Mouse (Mus musculus) MEL (cell line): Measurements from ENCODE around the gene Slc5a11.

ENCODE experiments used
- CTCF ChIP-seq, 3 experiments: IDR thresholded peaks in 2 of 3; conservative IDR thresholded peaks in 1 of 3; 2 replicates each; pipeline ENCODE4 v1.5.1; 2011 to 2012; ENCODE audit warnings: low read length in 3 of 3, low read depth in 2 of 3, mild to moderate bottlenecking in 2 of 3, improper control_type of control experiment in 1 of 3, inconsistent platforms in 1 of 3, mixed read lengths in 1 of 3, moderate library complexity in 1 of 3; ENCODE audit not compliant: control insufficient read depth in 1 of 3, insufficient read depth in 1 of 3, poor library complexity in 1 of 3, severe bottlenecking in 1 of 3
- E2F4 ChIP-seq: IDR thresholded peaks from 2 replicates; pipeline ENCODE4 v1.6.1; 2011; ENCODE audit warnings: low read depth, low read length, improper control_type of control experiment, borderline replicate concordance
- NRF1 ChIP-seq: IDR thresholded peaks from 2 replicates; pipeline ENCODE4 v1.6.1; 2014; ENCODE audit warnings: low read depth, mild to moderate bottlenecking, inconsistent platforms, low read length, improper control_type of control experiment, moderate library complexity; ENCODE audit not compliant: poor library complexity, insufficient read depth, severe bottlenecking
- POLR2A ChIP-seq, 2 experiments: IDR thresholded peaks; 2 replicates each; pipeline ENCODE4 v1.6.1; 2011 to 2012; ENCODE audit warnings: low read length in 2 of 2, mild to moderate bottlenecking in 2 of 2, control low read depth in 1 of 2, improper control_type of control experiment in 1 of 2, low read depth in 1 of 2, moderate library complexity in 1 of 2; ENCODE audit not compliant: control insufficient read depth in 1 of 2, insufficient read depth in 1 of 2, poor library complexity in 1 of 2
- TAL1 ChIP-seq: IDR thresholded peaks from 2 replicates; pipeline ENCODE4 v1.6.1; 2012; ENCODE audit warnings: mild to moderate bottlenecking, inconsistent platforms, low read length, moderate library complexity, mixed read lengths

DNA sequence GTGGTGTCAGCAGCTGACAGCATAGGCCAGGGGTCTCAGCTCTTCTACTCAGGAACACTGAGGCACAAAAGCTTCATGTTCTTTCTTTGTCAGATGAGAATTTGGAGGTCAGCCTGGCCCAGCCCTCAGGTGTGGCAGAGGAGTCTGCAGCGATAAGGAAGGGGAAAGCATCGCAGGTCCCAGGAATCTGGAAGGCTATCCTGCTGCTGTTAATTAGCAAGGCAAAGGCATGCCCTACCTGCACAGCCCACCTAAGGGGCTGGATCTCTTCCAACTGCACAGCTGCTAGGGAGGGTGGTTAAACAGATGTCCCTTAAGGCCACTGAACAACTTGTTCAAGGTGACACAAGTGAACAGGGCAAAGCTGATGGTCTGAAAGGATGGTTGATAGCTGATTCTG is 558 bp downstream of the Slc5a11 start:
- TF ChIP-seq E2F4 (no peak), NRF1 (no peak), TAL1 (no peak), POLR2A (IDR thresholded peaks at IDR 0.05; ENCODE audit: control insufficient read depth in 1 of 2, insufficient read depth in 1 of 2, low read depth in 1 of 2, low read length in 2 of 2, poor library complexity in 1 of 2) (no peak), CTCF (IDR thresholded peaks at IDR 0.05 in 2 of 3, conservative IDR thresholded peaks at IDR 0.05 in 1 of 3; ENCODE audit: control insufficient read depth in 1 of 3, insufficient read depth in 1 of 3, low read depth in 2 of 3, low read length in 3 of 3, poor library complexity in 1 of 3, severe bottlenecking in 1 of 3) (no peak)
